Mouse (Mus musculus): ENCODE measurements around the gene Dusp2.

GRCm38 (mm10) chr2:127324456-127324855 lies 11.5 kb upstream of the Dusp2 start:
- TF ChIP-seq CTCF (conservative IDR thresholded peaks at IDR 0.05; ENCODE audit: low read length), result no peak
- TF ChIP-seq NANOG (IDR thresholded peaks at IDR 0.05; ENCODE audit: borderline replicate concordance, low read length), result no peak

Measured in E14TG2a.4 (cell line).